In the genomic region with DNA sequence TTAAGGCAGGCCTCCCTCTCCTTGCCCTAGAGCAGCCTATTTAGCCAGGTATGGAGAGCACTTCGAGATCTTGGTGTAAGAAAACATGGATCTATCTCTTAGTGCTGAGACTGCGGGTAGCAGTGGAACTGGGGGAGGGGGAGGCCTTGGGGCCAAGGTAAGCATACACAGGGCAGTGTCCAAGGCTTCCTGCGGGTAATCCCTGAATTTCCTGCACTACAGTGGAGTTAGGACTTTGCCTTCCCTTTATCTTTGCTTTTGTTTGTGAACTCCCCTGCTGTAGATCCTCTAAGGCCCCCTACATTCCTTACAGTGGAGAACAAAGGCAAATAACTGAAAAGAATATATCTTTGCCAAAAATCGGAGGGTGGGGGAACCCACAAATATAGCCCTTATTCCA, we compare ENCODE assay signal across 16 mouse cellular contexts. TPM values are rescaled to one million over a fixed set of nuclear protein-coding genes. Genes with fewer than 3 reads are reported as not detected.
"Had no signal": no experiment of that assay in that cellular context is flagged by ENCODE, and none has a peak within 500 bp of the region (broad histone marks: within the 10 kb centered on the region; RNA-seq: fewer than 3 reads in every experiment).

No protein-coding gene starts in this region.

- H3K27ac ChIP-seq: limb, embryonic 13.5 days; neural tube, embryonic 13.5 days had no signal

- DNase-seq: kidney, adult 18-20 months; kidney, postnatal 10 days; layer of hippocampus, postnatal 36 days; left cerebral cortex, postnatal 4 days; lung, embryonic 14.5 days; lung, postnatal 10 days; lung, postnatal 4 days; right cerebral cortex, adult 18-20 months; right cerebral cortex, postnatal 25 days; thymus, adult 18-20 months; thymus, postnatal 14 days had no signal

- H3K4me1 ChIP-seq: limb, embryonic 13.5 days; neural tube, embryonic 13.5 days had no signal

- H3K27me3 ChIP-seq: limb, embryonic 13.5 days; neural tube, embryonic 13.5 days had no signal

- H3K9ac ChIP-seq: limb, embryonic 13.5 days; lung, embryonic 14.5 days; neural tube, embryonic 13.5 days had no signal

- H3K4me2 ChIP-seq: limb, embryonic 13.5 days; lung, embryonic 14.5 days; midbrain, embryonic 11.5 days; neural tube, embryonic 13.5 days had no signal

- ATAC-seq: midbrain, embryonic 16.5 days had no signal

- H3K9me3 ChIP-seq: limb, embryonic 13.5 days; neural tube, embryonic 13.5 days had no signal

- H3K4me3 ChIP-seq: limb, embryonic 13.5 days; neural tube, embryonic 13.5 days had no signal

RNA-seq across cellular contexts. Expression of gene Cubn, which starts 23.3 kb away (rescaled TPM):
- total RNA-seq: liver, adult 2 months had no signal
- polyA plus RNA-seq: liver, adult 2 months had no signal
